Mouse (Mus musculus) heart, adult 2 months (tissue): Measurements from ENCODE around the gene Tmem159. TPM values are rescaled to one million over a fixed set of nuclear protein-coding genes. Genes with fewer than 3 reads are reported as not detected.
A peak's percentile ranks its signal among the peaks of the same experiment; 100 is the strongest.

ENCODE experiments used
- DNase-seq, 2 experiments: peaks; one replicate each; pipeline ENCODE4 v3.0.0; 2021
- H3K27ac ChIP-seq: fragments of 200-600 bp; 2 replicates; pipeline ENCODE4 v1.8.1; 2022
- H3K27me3 ChIP-seq: fragments of 200-500 bp; 2 replicates; pipeline ENCODE4 v1.6.1; 2012; ENCODE audit warnings: mild to moderate bottlenecking, low read length, inconsistent platforms, mixed read lengths; ENCODE audit not compliant: control insufficient read depth, insufficient read depth
- H3K36me3 ChIP-seq: fragments of 200-500 bp; 2 replicates; pipeline ENCODE4 v1.6.1; 2012; ENCODE audit warnings: low read length, inconsistent platforms; ENCODE audit not compliant: control insufficient read depth, insufficient read depth
- H3K4me1 ChIP-seq: fragments of 200-500 bp; 2 replicates; pipeline ENCODE4 v1.6.1; 2011; ENCODE audit warnings: low read length; ENCODE audit not compliant: control insufficient read depth, insufficient read depth
- H3K4me3 ChIP-seq: fragments of 200-600 bp; 2 replicates; pipeline ENCODE4 v1.8.1; 2022
- H3K79me2 ChIP-seq: fragments of 200-500 bp; replicated peaks from 2 replicates; pipeline ENCODE4 v1.6.1; 2012; ENCODE audit warnings: mild to moderate bottlenecking, inconsistent platforms, low read length, moderate library complexity, mixed read lengths; ENCODE audit not compliant: control insufficient read depth, insufficient read depth
- H3K9ac ChIP-seq: fragments of 200-500 bp; 2 replicates; pipeline ENCODE4 v1.6.1; 2012; ENCODE audit warnings: low read depth, mild to moderate bottlenecking, control low read depth, inconsistent platforms, low read length, mixed read lengths
- CTCF ChIP-seq: fragments of 200-600 bp; IDR thresholded peaks from 2 replicates; pipeline ENCODE4 v1.8.1; 2022; ENCODE audit warnings: antibody characterized with exemption, mild to moderate bottlenecking, moderate library complexity
- EP300 ChIP-seq: fragments of 200-500 bp; IDR thresholded peaks from 2 replicates; pipeline ENCODE4 v1.6.1; 2011; ENCODE audit warnings: low read depth, low read length, control low read depth; ENCODE audit not compliant: insufficient read depth
- POLR2A ChIP-seq: fragments of 200-500 bp; IDR thresholded peaks from 2 replicates; pipeline ENCODE4 v1.6.1; 2011; ENCODE audit warnings: mild to moderate bottlenecking, low read depth, low read length, control low read depth; ENCODE audit not compliant: insufficient read depth
- WGBS: fragments of 180-500 bp; shearing (Covaris S2); methylation state at CpG from one replicate; pipeline ENCODE4 v1.1.7; 2018; 5-methylcytosine and 5-hydroxymethylcytosine counted together
- intact Hi-C: fragments of 180-260 bp; cut with DNase I; formaldehyde crosslinking; loops from one replicate; pipeline ENCODE4 v1.15.1; 2025
- polyA plus RNA-seq: library from polyadenylated mRNA; depleted of rRNA; stranded (reverse); fragments of >200 nt; gene quantifications from 2 replicates; pipeline ENCODE4 v1.2.3, GENCODE M21; 2012
- total RNA-seq, 2 experiments: library from RNA; stranded (reverse); gene quantifications; 2 replicates each; pipeline ENCODE4 v1.2.3; 2021

Tmem159 gene
- total and polyA plus RNA-seq, 3 experiments, result 22.2 to 29.9 (median 24.1) TPM

DNA sequence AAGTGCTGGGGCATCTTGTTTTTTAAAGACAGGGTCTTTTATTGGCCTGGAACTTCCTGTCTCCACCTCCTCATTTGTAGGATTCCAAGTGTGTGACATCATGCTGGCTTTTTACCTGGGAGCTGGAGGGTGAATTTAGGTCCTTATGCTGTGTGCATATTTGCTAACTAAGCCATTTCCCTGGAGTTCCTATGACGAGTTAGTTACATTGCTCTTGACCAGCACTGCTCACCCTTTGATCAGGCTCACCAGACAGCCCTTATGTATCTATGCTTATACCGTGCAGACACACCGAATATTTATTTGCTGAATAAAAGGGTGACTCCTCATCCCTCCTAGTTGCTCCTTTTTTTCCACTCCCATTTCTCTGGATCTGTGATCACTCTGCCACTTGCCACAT is 22.0 kb upstream of the Tmem159 start:
- Histone ChIP-seq H3K27ac (no peak overlapping the region), H3K4me3 (no peak overlapping the region), H3K9ac (no peak overlapping the region), H3K79me2 (no peaks in the 10 kb centered on the region), H3K36me3 (no peaks in the 10 kb centered on the region), H3K27me3 (no peaks in the 10 kb centered on the region), H3K4me1 (no peaks in the 10 kb centered on the region; the same call in 1 of the 2 replicates)
- no peak for TF ChIP-seq EP300
- no peak for TF ChIP-seq POLR2A
- intact Hi-C loops, result no loop called here
- 72% methylated on average over 3 of the region's 3 CpGs for WGBS
- no peak for DNase-seq

DNA sequence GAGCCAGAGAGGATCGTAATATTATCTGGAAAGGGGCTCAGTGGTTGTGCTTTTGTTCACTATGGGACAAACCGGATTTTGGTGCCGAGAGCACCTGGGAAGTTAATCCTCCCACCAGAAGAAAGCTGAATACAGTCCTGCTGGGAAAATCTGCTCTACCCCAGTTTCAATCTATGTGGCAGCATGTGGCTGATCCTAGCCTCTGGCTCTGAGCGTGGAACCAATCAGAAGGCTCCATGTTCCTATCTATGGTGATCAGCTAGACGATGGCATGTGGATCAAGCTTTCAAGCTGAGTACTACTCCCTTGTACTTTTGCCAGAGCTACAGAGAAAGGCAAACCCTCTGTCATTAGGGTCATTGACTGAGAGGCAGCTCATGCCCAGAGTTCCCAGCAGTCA is 9.1 kb upstream of the Tmem159 start:
- 49% methylated on average over 5 of the region's 5 CpGs for WGBS
- H3K4me1 ChIP-seq, result peaks cover 2% of the 10 kb centered on the region; the same call in 1 of the 2 replicates

GRCm38 (mm10) chr7:120094216-120094615 is 7.9 kb upstream of the Tmem159 start:
- Histone ChIP-seq H3K79me2 (no peaks in the 10 kb centered on the region), H3K4me1 (peaks cover 2% of the 10 kb centered on the region; the same call in 1 of the 2 replicates), H3K9ac (no peak overlapping the region), H3K27me3 (no peaks in the 10 kb centered on the region), H3K4me3 (no peak overlapping the region), H3K36me3 (peaks cover 2% of the 10 kb centered on the region; the same call in 1 of the 2 replicates), H3K27ac (no peak overlapping the region)
- WGBS, result 19% methylated on average over 3 of the region's 3 CpGs
- TF ChIP-seq CTCF (no peak), EP300 (no peak), POLR2A (no peak)
- DNase-seq, result no peak
- intact Hi-C loops, result loop anchor here (10.0 kb wide), 1 partner anchor 111 kb away; the partner anchor contains the start of genes Abca14 and Crym

More for the DNA sequence above, 9.1 kb upstream of the Tmem159 start:
- peaks cover 2% of the 10 kb centered on the region; the same call in 1 of the 2 replicates for H3K36me3 ChIP-seq
- no peak overlapping the region for H3K27ac ChIP-seq
- no peaks in the 10 kb centered on the region for H3K79me2 ChIP-seq
- H3K27me3 ChIP-seq, result no peaks in the 10 kb centered on the region
- TF ChIP-seq POLR2A (no peak), EP300 (no peak), CTCF (no peak)
- H3K9ac ChIP-seq, result no peak overlapping the region
- no peak overlapping the region for H3K4me3 ChIP-seq
- no peak for DNase-seq
- intact Hi-C loops, result loop anchor here (10.0 kb wide), 1 partner anchor 112 kb away; the partner anchor contains the start of genes Abca14 and Crym

DNA sequence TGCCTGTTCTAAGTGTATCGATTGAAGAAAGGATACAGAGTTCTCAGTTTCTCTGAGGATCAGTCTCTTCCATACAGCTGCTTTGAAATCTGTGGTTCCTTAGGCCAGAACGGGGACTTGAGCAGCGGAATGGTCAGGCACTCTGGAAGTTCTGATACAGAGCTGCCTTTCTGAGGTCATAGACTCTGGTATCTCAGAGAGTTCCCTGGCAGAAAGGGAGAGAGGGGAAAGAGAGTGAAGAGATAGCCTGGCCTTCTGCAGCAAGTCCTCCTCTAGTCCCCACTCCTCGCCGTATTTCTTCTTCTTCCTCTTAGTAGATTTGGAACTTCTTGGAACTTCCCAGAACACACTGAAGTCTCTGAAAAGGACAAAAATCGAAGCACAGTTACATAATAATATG is 7.0 kb upstream of the Tmem159 start, which contains the start of gene Dnah3:
TSS of gene Dnah3 (minus strand) at position 101 of the 400 bp plus-strand sequence.
- Histone ChIP-seq H3K4me3 (no peak within 1 kb of the TSS), H3K27me3 (no peaks in the 10 kb centered on the region), H3K27ac (no peak within 1 kb of the TSS), H3K4me1 (peaks cover 2% of the 10 kb centered on the region; the same call in 1 of the 2 replicates), H3K79me2 (no peaks in the 10 kb centered on the region), H3K9ac (no peak within 1 kb of the TSS), H3K36me3 (peaks cover 2% of the 10 kb centered on the region; the same call in 1 of the 2 replicates)
- 76% methylated on average over 6 of the region's 6 CpGs for WGBS
- TF ChIP-seq EP300 (no peak), CTCF (no peak), POLR2A (no peak)
- DNase-seq, result no peak
- intact Hi-C loops, result loop anchor here (10.0 kb wide), 1 partner anchor 110 kb away; the partner anchor contains the start of genes Abca14 and Crym

- Histone ChIP-seq H3K4me3 (no peak overlapping the region), H3K79me2 (no peaks in the 10 kb centered on the region), H3K27ac (no peak overlapping the region), H3K9ac (no peak overlapping the region), H3K27me3 (no peaks in the 10 kb centered on the region), H3K4me1 (peaks cover 2% of the 10 kb centered on the region; the same call in 1 of the 2 replicates), H3K36me3 (peaks cover 2% of the 10 kb centered on the region; the same call in 1 of the 2 replicates)
- intact Hi-C loops, result loop anchor here (1.0 to 10.0 kb wide), 2 partner anchors 107 to 229 kb away; partner anchors contain the start of genes Abca14 and Crym
- TF ChIP-seq POLR2A, result no peak
- TF ChIP-seq CTCF, result peak; percentile 71
- TF ChIP-seq EP300, result no peak
- 7% methylated on average over 7 of the region's 7 CpGs for WGBS
- DNase-seq, result peak; percentile 58 to 65
Measured at GRCm38 (mm10) chr7:120097845-120098244, 4.3 kb upstream of the Tmem159 start.

DNA sequence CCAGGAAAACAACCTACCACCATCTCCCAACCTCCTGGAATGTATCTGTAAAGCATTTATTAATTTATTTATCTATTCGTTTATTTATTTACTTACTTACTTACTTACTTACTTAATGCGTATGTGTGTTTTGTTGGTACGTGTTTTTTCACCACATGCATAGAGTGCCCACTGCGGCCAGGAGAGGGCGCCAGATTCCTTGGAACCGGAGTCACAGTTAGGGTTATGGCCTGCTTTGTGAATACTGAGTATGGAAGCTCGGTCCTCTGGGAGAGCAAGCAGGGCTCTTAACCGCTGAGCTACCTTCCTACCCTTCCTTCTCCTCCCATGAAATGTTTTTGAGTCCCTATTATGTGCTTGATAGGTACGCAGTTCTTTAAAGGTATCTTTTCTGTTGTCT is 3.8 kb upstream of the Tmem159 start:
- H3K36me3 ChIP-seq, result peaks cover 1% of the 10 kb centered on the region; the same call in 1 of the 2 replicates
- 26% methylated on average over 9 of the region's 9 CpGs for WGBS
- no peak overlapping the region for H3K4me3 ChIP-seq
- peak; percentile 79 for TF ChIP-seq CTCF
- no peak for TF ChIP-seq POLR2A
- peak; percentile 69 to 80 for DNase-seq
- peaks cover 2% of the 10 kb centered on the region; the same call in 1 of the 2 replicates for H3K4me1 ChIP-seq
- H3K9ac ChIP-seq, result no peak overlapping the region
- no peak overlapping the region for H3K27ac ChIP-seq
- intact Hi-C loops, result loop anchor here (1.0 to 10.0 kb wide), 2 partner anchors 106 to 229 kb away; partner anchors contain the start of genes Abca14 and Crym
- H3K79me2 ChIP-seq, result no peaks in the 10 kb centered on the region
- no peaks in the 10 kb centered on the region for H3K27me3 ChIP-seq
